Mouse (Mus musculus): ENCODE measurements around the gene Ppp1r1b. TPM values are rescaled to one million over a fixed set of nuclear protein-coding genes. Genes with fewer than 3 reads are reported as not detected.

The Ppp1r1b gene
- polyA plus RNA-seq, 1 experiment from 2014 or later = 30.4 TPM

- Histone ChIP-seq H3K9ac (no peak overlapping the region), H3K27me3 (replicated peaks) (no peaks in the 10 kb centered on the region), H3K4me1 (replicated peaks) (peaks cover 74% of the 10 kb centered on the region), H3K4me3 (no peak overlapping the region), H3K27ac (ENCODE audit: poor library complexity, severe bottlenecking) (no peak overlapping the region), H3K36me3 (no peaks in the 10 kb centered on the region; the same call in 1 of the 2 replicates), H3K9me3 (replicated peaks) (no peaks in the 10 kb centered on the region), H3K4me2 (no peak overlapping the region)
- WGBS = 97% methylated on average over 5 of the region's 5 CpGs
- ATAC-seq (ENCODE audit: insufficient number of reproducible peaks, low FRiP score) = no peak
Measured at GRCm38 (mm10) chr11:98364410-98364809, 16.2 kb downstream of the Ppp1r1b start.

DNA sequence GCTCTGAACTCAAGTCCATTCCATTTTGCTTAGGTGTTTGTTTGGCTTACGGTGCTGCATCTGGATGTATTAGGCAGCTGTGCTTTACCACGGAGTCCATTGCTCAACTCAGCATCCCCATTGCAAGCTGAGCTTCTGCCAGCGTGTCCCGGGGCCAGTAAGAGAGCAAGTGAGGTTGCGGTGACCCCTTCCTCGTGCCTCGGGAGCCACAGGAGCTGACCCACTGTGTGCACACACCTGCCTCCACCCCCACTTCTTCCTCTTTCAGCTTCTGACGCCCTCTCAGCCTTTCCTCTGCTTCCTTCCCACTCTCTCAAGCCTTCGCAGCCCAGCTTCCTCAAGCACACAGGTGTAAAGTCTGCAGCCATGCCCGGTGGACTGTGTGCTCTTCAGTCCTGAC, 18.1 kb downstream of the Ppp1r1b start:
- no peak for ATAC-seq (ENCODE audit: insufficient number of reproducible peaks, low FRiP score)
- Histone ChIP-seq H3K4me2 (no peak overlapping the region), H3K36me3 (no peaks in the 10 kb centered on the region; the same call in 1 of the 2 replicates), H3K27ac (ENCODE audit: poor library complexity, severe bottlenecking) (peak overlapping the region; percentile 18; the same call in 1 of the 2 replicates), H3K9me3 (replicated peaks) (no peaks in the 10 kb centered on the region), H3K4me1 (replicated peaks) (peaks cover 72% of the 10 kb centered on the region), H3K4me3 (no peak overlapping the region), H3K27me3 (replicated peaks) (no peaks in the 10 kb centered on the region), H3K9ac (no peak overlapping the region)
- WGBS = 68% methylated on average over 10 of the region's 10 CpGs

- Histone ChIP-seq H3K9ac (no peak overlapping the region), H3K27me3 (replicated peaks) (no peaks in the 10 kb centered on the region), H3K9me3 (replicated peaks) (no peaks in the 10 kb centered on the region), H3K4me2 (no peak overlapping the region), H3K4me3 (no peak overlapping the region), H3K4me1 (replicated peaks) (peaks cover 73% of the 10 kb centered on the region), H3K27ac (ENCODE audit: poor library complexity, severe bottlenecking) (peak overlapping the region; percentile 75), H3K36me3 (no peaks in the 10 kb centered on the region; the same call in 1 of the 2 replicates)
- WGBS = 58% methylated on average over 10 of the region's 10 CpGs
- no peak for ATAC-seq (ENCODE audit: insufficient number of reproducible peaks, low FRiP score)
Measured at GRCm38 (mm10) chr11:98367171-98367862, 19.1 kb downstream of the Ppp1r1b start.

DNA sequence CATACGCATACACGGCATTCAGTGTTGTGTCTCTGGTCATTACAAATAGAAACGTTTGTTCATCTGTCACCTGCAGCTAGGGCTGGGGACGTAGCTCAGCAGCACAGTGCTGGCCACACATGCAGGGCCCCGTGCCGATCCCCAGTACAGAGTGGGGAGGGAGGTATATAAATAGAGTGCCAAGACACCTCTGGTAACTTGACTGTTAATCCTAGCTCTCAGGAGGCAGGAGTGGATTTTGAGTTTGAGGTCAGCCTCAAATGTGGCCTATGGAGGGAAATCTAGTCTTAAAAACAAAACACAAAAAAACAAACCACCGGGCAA, 19.6 kb downstream of the Ppp1r1b start:
- Histone ChIP-seq H3K4me1 (replicated peaks) (peaks cover 76% of the 10 kb centered on the region), H3K27ac (ENCODE audit: poor library complexity, severe bottlenecking) (peak overlapping the region; percentile 75), H3K9ac (no peak overlapping the region), H3K36me3 (no peaks in the 10 kb centered on the region), H3K27me3 (replicated peaks) (no peaks in the 10 kb centered on the region), H3K4me3 (no peak overlapping the region), H3K9me3 (replicated peaks) (no peaks in the 10 kb centered on the region), H3K4me2 (no peak overlapping the region)
- no peak for ATAC-seq (ENCODE audit: insufficient number of reproducible peaks, low FRiP score)
- WGBS = 56% methylated on average over 7 of the region's 7 CpGs

GRCm38 (mm10) chr11:98369337-98369736, 21.1 kb downstream of the Ppp1r1b start:
- no peaks in the 10 kb centered on the region for H3K27me3 ChIP-seq (replicated peaks)
- WGBS = 62% methylated on average over 6 of the region's 6 CpGs
- H3K9ac ChIP-seq = no peak overlapping the region
- H3K4me3 ChIP-seq = no peak overlapping the region
- no peak overlapping the region for H3K4me2 ChIP-seq
- H3K4me1 ChIP-seq (replicated peaks) = peaks cover 81% of the 10 kb centered on the region
- ATAC-seq (ENCODE audit: insufficient number of reproducible peaks, low FRiP score) = no peak
- no peaks in the 10 kb centered on the region for H3K36me3 ChIP-seq
- H3K9me3 ChIP-seq (replicated peaks) = no peaks in the 10 kb centered on the region
- no peak overlapping the region for H3K27ac ChIP-seq (ENCODE audit: poor library complexity, severe bottlenecking)

DNA sequence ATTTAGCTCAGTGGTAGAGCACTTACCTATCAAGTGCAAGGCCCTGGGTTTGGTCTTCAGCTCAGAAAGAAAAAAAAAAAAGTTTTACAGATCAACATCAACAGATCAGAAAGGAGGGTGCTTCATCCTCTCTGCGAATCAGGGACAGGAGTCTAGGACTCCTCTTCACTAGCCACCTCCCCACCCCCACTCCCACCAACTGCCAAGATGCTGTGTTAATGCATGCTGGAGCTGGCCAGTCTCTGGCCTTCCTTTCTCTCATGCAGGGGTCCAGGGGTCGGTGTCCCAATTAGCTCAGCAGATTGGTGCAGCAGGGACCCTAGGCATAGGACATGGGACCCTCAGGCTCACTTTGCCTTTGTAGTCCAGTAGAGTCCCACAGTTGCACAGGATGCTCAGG, 22.4 kb downstream of the Ppp1r1b start:
- ATAC-seq (ENCODE audit: insufficient number of reproducible peaks, low FRiP score) = no peak
- H3K4me1 ChIP-seq (replicated peaks) = peaks cover 93% of the 10 kb centered on the region
- no peaks in the 10 kb centered on the region for H3K27me3 ChIP-seq (replicated peaks)
- H3K27ac ChIP-seq (ENCODE audit: poor library complexity, severe bottlenecking) = no peak overlapping the region
- peak overlapping the region; percentile 56; the same call in 1 of the 2 replicates for H3K9ac ChIP-seq
- no peak overlapping the region for H3K4me2 ChIP-seq
- no peak overlapping the region for H3K4me3 ChIP-seq
- H3K36me3 ChIP-seq = peaks cover 10% of the 10 kb centered on the region
- no peaks in the 10 kb centered on the region for H3K9me3 ChIP-seq (replicated peaks)
- 87% methylated on average over 2 of the region's 2 CpGs for WGBS

GRCm38 (mm10) chr11:98371556-98372240, 23.5 kb downstream of the Ppp1r1b start:
- Histone ChIP-seq H3K27me3 (replicated peaks) (no peaks in the 10 kb centered on the region), H3K4me3 (peak overlapping the region; percentile 27), H3K27ac (ENCODE audit: poor library complexity, severe bottlenecking) (peak overlapping the region; percentile 62), H3K9me3 (replicated peaks) (no peaks in the 10 kb centered on the region), H3K9ac (peak overlapping the region; percentile 56), H3K4me1 (replicated peaks) (peaks cover 91% of the 10 kb centered on the region), H3K4me2 (peak overlapping the region; percentile 52), H3K36me3 (peaks cover 20% of the 10 kb centered on the region)
- 37% methylated on average over 10 of the region's 10 CpGs for WGBS
- ATAC-seq (ENCODE audit: insufficient number of reproducible peaks, low FRiP score) = no peak

- Histone ChIP-seq H3K36me3 (peaks cover 27% of the 10 kb centered on the region), H3K27me3 (replicated peaks) (no peaks in the 10 kb centered on the region), H3K4me3 (peak overlapping the region; percentile 27), H3K27ac (ENCODE audit: poor library complexity, severe bottlenecking) (peak overlapping the region; percentile 62), H3K9me3 (replicated peaks) (no peaks in the 10 kb centered on the region), H3K4me2 (peak overlapping the region; percentile 52), H3K4me1 (replicated peaks) (peaks cover 93% of the 10 kb centered on the region), H3K9ac (peak overlapping the region; percentile 56)
- WGBS = 19% methylated on average over 2 of the region's 2 CpGs
- ATAC-seq (ENCODE audit: insufficient number of reproducible peaks, low FRiP score) = no peak
Measured at GRCm38 (mm10) chr11:98372406-98372805, 24.2 kb downstream of the Ppp1r1b start.

DNA sequence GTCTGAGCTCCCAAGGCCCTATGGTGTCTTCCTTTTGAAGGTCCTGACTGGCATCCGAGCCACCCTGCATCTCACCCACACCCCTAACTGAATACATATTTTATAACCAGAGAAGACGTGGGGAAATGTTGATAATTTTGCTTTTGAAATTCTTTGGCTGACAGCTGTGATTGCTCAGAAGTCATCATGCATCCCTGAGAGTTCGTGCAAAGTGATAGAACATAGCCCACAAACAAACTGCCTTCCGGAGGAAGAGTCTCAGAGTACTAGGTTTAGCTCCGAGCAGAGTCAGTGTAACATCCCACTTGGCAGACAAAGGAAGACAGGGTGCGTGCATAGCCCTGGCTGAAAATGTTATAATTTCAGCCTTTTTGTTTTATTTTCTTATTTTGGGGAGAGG, 25.0 kb downstream of the Ppp1r1b start:
- ATAC-seq (ENCODE audit: insufficient number of reproducible peaks, low FRiP score) = no peak
- 79% methylated on average over 6 of the region's 6 CpGs for WGBS

GRCm38 (mm10) chr11:98374266-98374665, 26.1 kb downstream of the Ppp1r1b start:
- 39% methylated on average over 8 of the region's 8 CpGs for WGBS
- Histone ChIP-seq H3K9ac (peak overlapping the region; percentile 31), H3K27me3 (replicated peaks) (no peaks in the 10 kb centered on the region), H3K4me2 (peak overlapping the region; percentile 6; the same call in 1 of the 2 replicates), H3K4me1 (replicated peaks) (peaks cover 95% of the 10 kb centered on the region), H3K36me3 (peaks cover 45% of the 10 kb centered on the region), H3K27ac (ENCODE audit: poor library complexity, severe bottlenecking) (peak overlapping the region; percentile 81), H3K9me3 (replicated peaks) (no peaks in the 10 kb centered on the region), H3K4me3 (no peak overlapping the region)
- ATAC-seq (ENCODE audit: insufficient number of reproducible peaks, low FRiP score) = peak; percentile 62; the same call in 1 of the 2 replicates

More for the DNA sequence above, 25.0 kb downstream of the Ppp1r1b start:
- Histone ChIP-seq H3K4me1 (replicated peaks) (peaks cover 94% of the 10 kb centered on the region), H3K9ac (peak overlapping the region; percentile 50; the same call in 1 of the 2 replicates), H3K9me3 (replicated peaks) (no peaks in the 10 kb centered on the region), H3K36me3 (peaks cover 35% of the 10 kb centered on the region), H3K4me2 (peak overlapping the region; percentile 46; the same call in 1 of the 2 replicates), H3K27me3 (replicated peaks) (no peaks in the 10 kb centered on the region), H3K27ac (ENCODE audit: poor library complexity, severe bottlenecking) (0 out of 2 replicates have a peak overlapping the region, but pooled peaks have one; percentile 62), H3K4me3 (peak overlapping the region; percentile 19; the same call in 1 of the 2 replicates)

DNA sequence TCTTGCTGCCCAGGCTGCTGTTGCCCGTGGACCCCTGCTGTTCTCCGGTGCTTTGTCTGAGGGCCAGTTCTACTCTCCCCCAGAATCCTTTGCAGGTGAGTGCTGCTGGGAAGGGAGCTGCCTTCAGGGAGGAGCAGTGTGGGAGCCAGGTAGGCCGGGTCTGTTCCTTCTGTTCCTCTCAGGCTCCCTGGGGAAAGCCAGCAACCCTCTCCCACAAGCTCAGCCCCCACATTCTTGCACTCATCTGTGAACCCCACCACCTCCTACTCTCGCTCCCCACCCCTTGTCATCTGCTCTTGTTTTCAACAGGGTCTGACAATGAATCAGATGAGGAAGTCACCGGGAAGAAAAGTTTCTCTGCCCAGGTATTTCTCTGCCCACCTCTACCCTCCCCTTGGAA, 28.6 kb downstream of the Ppp1r1b start:
- H3K9ac ChIP-seq = peak overlapping the region; percentile 6; the same call in 1 of the 2 replicates
- no peak overlapping the region for H3K27ac ChIP-seq (ENCODE audit: poor library complexity, severe bottlenecking)
- no peak for ATAC-seq (ENCODE audit: insufficient number of reproducible peaks, low FRiP score)
- peaks cover 86% of the 10 kb centered on the region for H3K4me1 ChIP-seq (replicated peaks)
- H3K4me3 ChIP-seq = no peak overlapping the region
- H3K36me3 ChIP-seq = peaks cover 62% of the 10 kb centered on the region
- H3K27me3 ChIP-seq (replicated peaks) = no peaks in the 10 kb centered on the region
- no peaks in the 10 kb centered on the region for H3K9me3 ChIP-seq (replicated peaks)
- H3K4me2 ChIP-seq = no peak overlapping the region
- WGBS = 62% methylated on average over 5 of the region's 5 CpGs
